Mouse (Mus musculus) stomach, embryonic 16.5 days (tissue): ENCODE measurements around the gene Ndufa1. TPM values are rescaled to one million over a fixed set of nuclear protein-coding genes. Genes with fewer than 3 reads are reported as not detected.
"Not testable (repeated sequence)": the region's sequence is repeated elsewhere in the genome, so short reads cannot be mapped to it uniquely, and the experiment has no call there.

Experiments used
- ATAC-seq: fragments of 200-750 bp; cut with Nextera tagmentation; 2 replicates; pipeline ENCODE4 v1.8.0; 2017; ENCODE audit warnings: moderate number of reproducible peaks, moderate TSS enrichment; ENCODE audit not compliant: insufficient read depth, low FRiP score
- H3K27ac ChIP-seq: fragments of 300-500 bp; sonication (generic); 2 replicates; pipeline ENCODE4 v1.5.1; 2014; ENCODE audit warnings: low read length
- H3K27me3 ChIP-seq: fragments of 300-500 bp; sonication (generic); 2 replicates; pipeline ENCODE4 v1.6.1; 2014; ENCODE audit warnings: low read length, control low read depth, mixed read lengths; ENCODE audit not compliant: control insufficient read depth, insufficient read depth
- H3K36me3 ChIP-seq: fragments of 300-500 bp; sonication (generic); 2 replicates; pipeline ENCODE4 v1.6.1; 2014; ENCODE audit warnings: low read length; ENCODE audit not compliant: control insufficient read depth, insufficient read depth
- H3K4me1 ChIP-seq: fragments of 300-500 bp; sonication (generic); 2 replicates; pipeline ENCODE4 v1.6.1; 2014; ENCODE audit warnings: low read length, control low read depth, mixed read lengths; ENCODE audit not compliant: control insufficient read depth, insufficient read depth
- H3K4me2 ChIP-seq: fragments of 300-500 bp; sonication (generic); 2 replicates; pipeline ENCODE4 v1.6.1; 2014; ENCODE audit warnings: low read depth, low read length, mixed read lengths
- H3K4me3 ChIP-seq: fragments of 300-500 bp; sonication (generic); replicated peaks from 2 replicates; pipeline ENCODE4 v1.5.1; 2014; ENCODE audit warnings: mild to moderate bottlenecking, low read length
- H3K9ac ChIP-seq: fragments of 300-500 bp; sonication (generic); 2 replicates; pipeline ENCODE4 v1.6.1; 2014; ENCODE audit warnings: low read length
- H3K9me3 ChIP-seq: fragments of 300-500 bp; sonication (generic); replicated peaks from 2 replicates; pipeline ENCODE4 v1.6.1; 2016; ENCODE audit warnings: low read length, control low read depth; ENCODE audit not compliant: control insufficient read depth
- WGBS: fragments of 180-500 bp; shearing (Covaris S2); extraction: QIAGEN DNeasy Blood & Tissue Kit; methylation state at CpG from one replicate; pipeline ENCODE4 v1.1.7; 2014; 5-methylcytosine and 5-hydroxymethylcytosine counted together
- polyA plus RNA-seq: library from polyadenylated mRNA; unstranded; fragments of >200 nt; fragmentation: Nextera tagmentation; extraction: Ambion mirVana; gene quantifications from 2 replicates; pipeline ENCODE4 v1.2.1, GENCODE M21; 2015

Gene Ndufa1
- polyA plus RNA-seq = 398 and 416 TPM in 2 replicates

GRCm38 (mm10) chrX:37191105-37191743 is at the start of gene Ndufa1, which contains the start of gene Rnf113a1:
Ndufa1 (minus strand) TSS chrX:37191163.
Rnf113a1 (plus strand) TSS chrX:37191245.
- no peaks in the 10 kb centered on the region for H3K36me3 ChIP-seq
- H3K27me3 ChIP-seq = no peaks in the 10 kb centered on the region
- ATAC-seq = peak; percentile 90
- H3K4me3 ChIP-seq = peak within 1 kb of the TSS; percentile 62
- 16% methylated on average over 63 of the region's 63 CpGs for WGBS
- no peaks in the 10 kb centered on the region for H3K4me1 ChIP-seq
- peak within 1 kb of the TSS; percentile 62 for H3K4me2 ChIP-seq
- peak within 1 kb of the TSS; percentile 71 for H3K9ac ChIP-seq
- no peaks in the 10 kb centered on the region for H3K9me3 ChIP-seq
- peak within 1 kb of the TSS; percentile 13 for H3K27ac ChIP-seq

- not testable (repeated sequence) for H3K9ac ChIP-seq, H3K4me2 ChIP-seq, H3K9me3 ChIP-seq, H3K4me1 ChIP-seq, H3K36me3 ChIP-seq, H3K4me3 ChIP-seq, ATAC-seq, H3K27ac ChIP-seq, H3K27me3 ChIP-seq
- 50% methylated on average over 1 of the region's 1 CpGs for WGBS
Measured at GRCm38 (mm10) chrX:37222158-37222557, 31.2 kb upstream of the Ndufa1 start, which contains the start of gene Rhox1. Rhox1 (minus strand) TSS chrX:37222258.

GRCm38 (mm10) chrX:37210941-37211340 is 20.0 kb upstream of the Ndufa1 start, which contains the start of gene Gm9:
Gm9 (minus strand) TSS chrX:37211041.
- no peak within 1 kb of the TSS for H3K4me2 ChIP-seq
- H3K4me1 ChIP-seq = no peaks in the 10 kb centered on the region
- WGBS = 81% methylated on average over 10 of the region's 10 CpGs
- H3K9ac ChIP-seq = no peak within 1 kb of the TSS
- ATAC-seq = no peak
- no peaks in the 10 kb centered on the region for H3K9me3 ChIP-seq
- H3K27me3 ChIP-seq = no peaks in the 10 kb centered on the region
- H3K36me3 ChIP-seq = no peaks in the 10 kb centered on the region
- no peak within 1 kb of the TSS for H3K27ac ChIP-seq
- H3K4me3 ChIP-seq = no peak within 1 kb of the TSS

- H3K9me3 ChIP-seq = no peaks in the 10 kb centered on the region
- H3K36me3 ChIP-seq = no peaks in the 10 kb centered on the region
- H3K27ac ChIP-seq = no peak overlapping the region
- no peak overlapping the region for H3K4me2 ChIP-seq
- H3K4me1 ChIP-seq = no peaks in the 10 kb centered on the region
- WGBS = 49% methylated on average over 8 of the region's 8 CpGs
- no peak overlapping the region for H3K9ac ChIP-seq
- ATAC-seq = no peak
- H3K27me3 ChIP-seq = no peaks in the 10 kb centered on the region
- no peak overlapping the region for H3K4me3 ChIP-seq
Measured at GRCm38 (mm10) chrX:37198676-37199075, 7.7 kb upstream of the Ndufa1 start.

- H3K27ac ChIP-seq = no peak overlapping the region
- WGBS = 21% methylated on average over 28 of the region's 28 CpGs
- no peaks in the 10 kb centered on the region for H3K4me1 ChIP-seq
- peak overlapping the region; percentile 71 for H3K9ac ChIP-seq
- H3K4me2 ChIP-seq = peak overlapping the region; percentile 61
- no peaks in the 10 kb centered on the region for H3K36me3 ChIP-seq
- no peaks in the 10 kb centered on the region for H3K27me3 ChIP-seq
- H3K4me3 ChIP-seq = peak overlapping the region; percentile 62
- ATAC-seq = no peak
- H3K9me3 ChIP-seq = no peaks in the 10 kb centered on the region
Measured at GRCm38 (mm10) chrX:37191744-37192379, 899 bp upstream of the Ndufa1 start.

- no peak for ATAC-seq
- Histone ChIP-seq H3K36me3 (no peaks in the 10 kb centered on the region), H3K9me3 (no peaks in the 10 kb centered on the region), H3K27ac (no peak overlapping the region), H3K4me2 (peak overlapping the region; percentile 62), H3K4me1 (no peaks in the 10 kb centered on the region), H3K9ac (peak overlapping the region; percentile 71), H3K27me3 (no peaks in the 10 kb centered on the region), H3K4me3 (peak overlapping the region; percentile 62)
- 19% methylated on average over 20 of the region's 20 CpGs for WGBS
Measured at GRCm38 (mm10) chrX:37190755-37191104, 233 bp downstream of the Ndufa1 start.

DNA sequence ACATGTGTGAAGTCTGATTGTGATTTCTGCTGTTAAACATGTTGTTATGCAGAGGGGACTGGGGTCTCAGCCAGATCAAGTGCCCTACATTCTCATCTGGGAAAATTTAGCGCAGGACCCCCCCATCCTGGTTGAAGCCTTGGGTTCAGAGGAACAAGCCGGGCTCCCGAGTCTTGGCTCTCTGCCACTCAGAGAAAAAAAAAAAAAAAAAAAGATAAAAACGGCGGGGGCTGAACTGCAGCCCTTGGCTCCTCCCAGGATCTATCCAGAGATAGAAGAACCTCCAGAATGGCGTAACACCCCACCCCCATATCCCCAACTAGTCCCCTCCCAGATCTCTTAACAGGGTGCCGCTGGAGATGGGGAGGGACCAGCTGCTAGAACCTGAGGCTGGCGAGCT is 6.6 kb downstream of the Ndufa1 start:
- not testable (repeated sequence) for H3K4me1 ChIP-seq, H3K27ac ChIP-seq, ATAC-seq, H3K36me3 ChIP-seq, H3K9me3 ChIP-seq, H3K4me3 ChIP-seq, H3K27me3 ChIP-seq, H3K4me2 ChIP-seq, H3K9ac ChIP-seq
- 55% methylated on average over 8 of the region's 8 CpGs for WGBS

GRCm38 (mm10) chrX:37168742-37169141 is 22.2 kb downstream of the Ndufa1 start, which contains the start of gene Akap14:
Akap14 (minus strand) TSS chrX:37168842.
- Histone ChIP-seq H3K27me3 (no peaks in the 10 kb centered on the region), H3K27ac (no peak within 1 kb of the TSS), H3K36me3 (no peaks in the 10 kb centered on the region), H3K9me3 (no peaks in the 10 kb centered on the region), H3K4me3 (no peak within 1 kb of the TSS), H3K4me1 (no peaks in the 10 kb centered on the region), H3K4me2 (no peak within 1 kb of the TSS), H3K9ac (no peak within 1 kb of the TSS)
- no peak for ATAC-seq
- 53% methylated on average over 5 of the region's 5 CpGs for WGBS

GRCm38 (mm10) chrX:37167085-37167484 is 23.9 kb downstream of the Ndufa1 start:
- no peak overlapping the region for H3K4me3 ChIP-seq
- no peaks in the 10 kb centered on the region for H3K36me3 ChIP-seq
- H3K9ac ChIP-seq = no peak overlapping the region
- H3K9me3 ChIP-seq = no peaks in the 10 kb centered on the region
- H3K27me3 ChIP-seq = no peaks in the 10 kb centered on the region
- H3K4me2 ChIP-seq = no peak overlapping the region
- WGBS = 31% methylated on average over 3 of the region's 3 CpGs
- no peak overlapping the region for H3K27ac ChIP-seq
- no peaks in the 10 kb centered on the region for H3K4me1 ChIP-seq
- no peak for ATAC-seq
